Mouse (Mus musculus) kidney, postnatal 14 days (tissue): Measurements from ENCODE around the gene Olfr1328.
"Not testable (repeated sequence)": the region's sequence is repeated elsewhere in the genome, so short reads cannot be mapped to it uniquely, and the experiment has no call there.

Experiments used
- DNase-seq: peaks from one replicate; pipeline ENCODE4 v3.0.0; 2022; ENCODE audit warnings: mixed read lengths

Gene Olfr1328

GRCm38 (mm10) chr4:118938512-118938911 lies at the start of gene Olfr1328:
TSS of gene Olfr1328 (minus strand) at chr4:118938612.
- DNase-seq = no peak

GRCm38 (mm10) chr4:118985291-118985690 lies 46.9 kb upstream of the Olfr1328 start:
- DNase-seq = no peak

GRCm38 (mm10) chr4:118973281-118973680 lies 34.9 kb upstream of the Olfr1328 start:
- DNase-seq = no peak

- DNase-seq = no peak
These were observed 29.3 kb upstream of the Olfr1328 start for GRCm38 (mm10) chr4:118967711-118968110.

- DNase-seq = peak; percentile 62
These were observed 22.8 kb upstream of the Olfr1328 start, which contains the start of gene Lao1 for GRCm38 (mm10) chr4:118961141-118961628. TSS of gene Lao1 (plus strand) at chr4:118961578.

DNA sequence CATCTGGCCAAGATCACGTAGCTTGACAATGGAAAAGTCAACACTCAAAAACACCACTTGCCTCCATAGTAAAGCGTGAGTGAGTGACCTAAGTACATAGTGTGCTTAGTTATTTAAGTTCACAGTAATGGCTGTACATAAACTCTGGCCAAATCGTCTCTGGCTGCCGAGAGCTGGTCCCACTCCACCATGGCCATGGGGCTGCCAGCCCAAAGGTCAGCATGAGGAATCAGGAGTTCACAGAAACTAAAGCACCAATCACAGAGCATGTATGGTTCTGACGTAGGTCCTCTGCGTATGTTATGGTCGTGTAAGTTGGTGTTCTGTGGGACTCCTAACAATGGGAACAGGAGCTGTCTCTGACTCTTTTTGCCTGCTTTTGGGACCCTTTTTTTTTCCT lies 20.4 kb upstream of the Olfr1328 start:
- DNase-seq = no peak

DNA sequence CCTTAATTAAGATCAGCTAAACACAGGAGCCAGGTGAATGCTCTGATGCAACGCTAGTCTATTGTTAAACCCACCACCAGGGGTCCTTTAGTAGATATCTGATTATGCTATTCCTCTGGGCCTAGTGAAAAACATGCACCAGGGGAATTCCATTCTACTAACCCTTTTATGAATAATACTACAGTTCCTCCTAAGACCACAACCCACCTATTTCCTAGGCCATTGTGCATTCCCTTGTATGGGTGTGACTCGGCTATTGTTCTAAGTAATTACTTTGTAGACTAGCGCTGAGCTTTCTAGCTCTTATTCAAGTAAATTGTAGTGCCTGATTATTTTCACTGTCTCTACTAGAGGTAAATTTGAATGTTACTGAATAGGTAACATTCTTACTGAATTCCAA lies 7.1 kb downstream of the Olfr1328 start:
- DNase-seq = not testable (repeated sequence)

GRCm38 (mm10) chr4:118917365-118917764 lies 21.0 kb downstream of the Olfr1328 start, which contains the start of gene Olfr1329:
TSS of gene Olfr1329 (minus strand) at chr4:118917465.
- DNase-seq = not testable (repeated sequence)

GRCm38 (mm10) chr4:118901981-118902380 lies 36.4 kb downstream of the Olfr1328 start:
- no peak for DNase-seq

- DNase-seq = no peak
These were observed 50.1 kb downstream of the Olfr1328 start, which contains the start of gene Olfr1330 for GRCm38 (mm10) chr4:118888297-118888696. TSS of gene Olfr1330 (plus strand) at chr4:118888597.
